Mouse (Mus musculus) heart, adult 2 months (tissue): Measurements from ENCODE around the gene Lmo3. TPM values are rescaled to one million over a fixed set of nuclear protein-coding genes. Genes with fewer than 3 reads are reported as not detected.

ENCODE experiments used
- DNase-seq, 2 experiments: peaks; one replicate each; pipeline ENCODE4 v3.0.0; 2021
- H3K27ac ChIP-seq: fragments of 200-600 bp; 2 replicates; pipeline ENCODE4 v1.8.1; 2022
- H3K27me3 ChIP-seq: fragments of 200-500 bp; 2 replicates; pipeline ENCODE4 v1.6.1; 2012; ENCODE audit warnings: mild to moderate bottlenecking, low read length, inconsistent platforms, mixed read lengths; ENCODE audit not compliant: control insufficient read depth, insufficient read depth
- H3K36me3 ChIP-seq: fragments of 200-500 bp; 2 replicates; pipeline ENCODE4 v1.6.1; 2012; ENCODE audit warnings: low read length, inconsistent platforms; ENCODE audit not compliant: control insufficient read depth, insufficient read depth
- H3K4me1 ChIP-seq: fragments of 200-500 bp; 2 replicates; pipeline ENCODE4 v1.6.1; 2011; ENCODE audit warnings: low read length; ENCODE audit not compliant: control insufficient read depth, insufficient read depth
- H3K4me3 ChIP-seq: fragments of 200-600 bp; 2 replicates; pipeline ENCODE4 v1.8.1; 2022
- H3K79me2 ChIP-seq: fragments of 200-500 bp; replicated peaks from 2 replicates; pipeline ENCODE4 v1.6.1; 2012; ENCODE audit warnings: mild to moderate bottlenecking, inconsistent platforms, low read length, moderate library complexity, mixed read lengths; ENCODE audit not compliant: control insufficient read depth, insufficient read depth
- H3K9ac ChIP-seq: fragments of 200-500 bp; 2 replicates; pipeline ENCODE4 v1.6.1; 2012; ENCODE audit warnings: low read depth, mild to moderate bottlenecking, control low read depth, inconsistent platforms, low read length, mixed read lengths
- CTCF ChIP-seq: fragments of 200-600 bp; IDR thresholded peaks from 2 replicates; pipeline ENCODE4 v1.8.1; 2022; ENCODE audit warnings: antibody characterized with exemption, mild to moderate bottlenecking, moderate library complexity
- EP300 ChIP-seq: fragments of 200-500 bp; IDR thresholded peaks from 2 replicates; pipeline ENCODE4 v1.6.1; 2011; ENCODE audit warnings: low read depth, low read length, control low read depth; ENCODE audit not compliant: insufficient read depth
- POLR2A ChIP-seq: fragments of 200-500 bp; IDR thresholded peaks from 2 replicates; pipeline ENCODE4 v1.6.1; 2011; ENCODE audit warnings: mild to moderate bottlenecking, low read depth, low read length, control low read depth; ENCODE audit not compliant: insufficient read depth
- WGBS: fragments of 180-500 bp; shearing (Covaris S2); methylation state at CpG from one replicate; pipeline ENCODE4 v1.1.7; 2018; 5-methylcytosine and 5-hydroxymethylcytosine counted together
- intact Hi-C: fragments of 180-260 bp; cut with DNase I; formaldehyde crosslinking; loops from one replicate; pipeline ENCODE4 v1.15.1; 2025
- polyA plus RNA-seq: library from polyadenylated mRNA; depleted of rRNA; stranded (reverse); fragments of >200 nt; gene quantifications from 2 replicates; pipeline ENCODE4 v1.2.3, GENCODE M21; 2012
- total RNA-seq, 2 experiments: library from RNA; stranded (reverse); gene quantifications; 2 replicates each; pipeline ENCODE4 v1.2.3; 2021

Lmo3 gene
- total and polyA plus RNA-seq, 3 experiments, result 0.06 TPM; not detected in 2

DNA sequence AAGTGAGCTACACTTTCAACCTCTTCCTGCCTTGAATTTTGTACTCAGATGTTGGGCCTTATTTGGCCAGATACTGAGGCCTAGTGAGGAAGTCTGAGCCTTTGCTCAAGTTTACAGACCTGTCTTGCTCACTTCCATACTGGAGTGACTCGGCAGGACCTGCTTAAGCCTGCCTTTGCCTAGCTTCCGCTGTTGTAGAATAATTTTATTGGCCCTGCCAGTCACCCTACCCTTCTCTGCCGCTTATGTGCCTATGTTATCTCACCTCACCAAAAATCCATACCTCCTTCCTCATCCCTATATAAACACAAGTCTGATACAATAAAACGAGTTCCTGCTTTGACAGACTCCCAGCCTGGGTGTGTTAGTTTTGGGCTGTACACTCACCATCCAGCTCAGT lies 235.2 kb downstream of the Lmo3 start:
- H3K9ac ChIP-seq, result no peak overlapping the region
- H3K36me3 ChIP-seq, result no peaks in the 10 kb centered on the region
- H3K27ac ChIP-seq, result no peak overlapping the region
- no peak overlapping the region for H3K4me3 ChIP-seq
- 71% methylated on average over 4 of the region's 4 CpGs for WGBS
- no peak for DNase-seq
- intact Hi-C loops, result no loop called here
- no peaks in the 10 kb centered on the region for H3K27me3 ChIP-seq
- TF ChIP-seq CTCF (no peak), POLR2A (no peak), EP300 (no peak)
- no peaks in the 10 kb centered on the region for H3K4me1 ChIP-seq
- no peaks in the 10 kb centered on the region for H3K79me2 ChIP-seq

- Histone ChIP-seq H3K27me3 (no peaks in the 10 kb centered on the region), H3K36me3 (no peaks in the 10 kb centered on the region), H3K79me2 (no peaks in the 10 kb centered on the region), H3K4me3 (no peak overlapping the region), H3K9ac (no peak overlapping the region), H3K27ac (no peak overlapping the region), H3K4me1 (no peaks in the 10 kb centered on the region)
- intact Hi-C loops, result no loop called here
- no peak for TF ChIP-seq EP300
- no peak for TF ChIP-seq POLR2A
- no peak for TF ChIP-seq CTCF
- DNase-seq, result no peak
- 71% methylated on average over 4 of the region's 4 CpGs for WGBS
Observed at GRCm38 (mm10) chr6:138335858-138336257, 245.9 kb downstream of the Lmo3 start.

DNA sequence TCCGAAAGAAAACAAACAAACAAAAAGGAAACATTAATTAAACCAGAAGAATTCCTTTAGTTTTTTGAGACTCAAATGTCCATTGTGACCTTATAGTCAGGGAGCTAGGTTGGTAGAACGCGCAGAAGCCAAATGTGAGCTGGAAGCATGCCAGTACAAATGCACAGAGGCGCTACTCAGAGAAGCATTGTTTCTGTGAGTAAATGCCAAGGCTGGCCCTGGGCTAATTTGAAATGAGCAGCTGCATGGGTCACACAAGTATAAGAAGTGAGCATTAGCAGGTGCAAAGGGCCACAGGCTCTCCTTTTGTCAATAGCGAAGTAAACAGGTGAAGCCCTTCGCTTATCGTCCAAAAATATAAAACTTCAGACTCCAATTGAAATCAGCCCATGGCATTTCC lies 247.8 kb downstream of the Lmo3 start:
- Histone ChIP-seq H3K4me3 (no peak overlapping the region), H3K9ac (no peak overlapping the region), H3K79me2 (no peaks in the 10 kb centered on the region), H3K36me3 (no peaks in the 10 kb centered on the region), H3K4me1 (no peaks in the 10 kb centered on the region), H3K27me3 (no peaks in the 10 kb centered on the region), H3K27ac (no peak overlapping the region)
- intact Hi-C loops, result no loop called here
- TF ChIP-seq POLR2A (no peak), EP300 (no peak), CTCF (no peak)
- no peak for DNase-seq
- 55% methylated on average over 7 of the region's 7 CpGs for WGBS

- Histone ChIP-seq H3K79me2 (no peaks in the 10 kb centered on the region), H3K27ac (no peak overlapping the region), H3K4me3 (no peak overlapping the region), H3K27me3 (no peaks in the 10 kb centered on the region), H3K9ac (no peak overlapping the region), H3K36me3 (no peaks in the 10 kb centered on the region), H3K4me1 (no peaks in the 10 kb centered on the region)
- intact Hi-C loops, result no loop called here
- WGBS, result 20% methylated on average over 3 of the region's 3 CpGs
- TF ChIP-seq CTCF (no peak), EP300 (no peak), POLR2A (no peak)
- DNase-seq, result peak in 1 of 2 experiments; percentile 7
Observed at GRCm38 (mm10) chr6:138325744-138326400, 255.9 kb downstream of the Lmo3 start.

DNA sequence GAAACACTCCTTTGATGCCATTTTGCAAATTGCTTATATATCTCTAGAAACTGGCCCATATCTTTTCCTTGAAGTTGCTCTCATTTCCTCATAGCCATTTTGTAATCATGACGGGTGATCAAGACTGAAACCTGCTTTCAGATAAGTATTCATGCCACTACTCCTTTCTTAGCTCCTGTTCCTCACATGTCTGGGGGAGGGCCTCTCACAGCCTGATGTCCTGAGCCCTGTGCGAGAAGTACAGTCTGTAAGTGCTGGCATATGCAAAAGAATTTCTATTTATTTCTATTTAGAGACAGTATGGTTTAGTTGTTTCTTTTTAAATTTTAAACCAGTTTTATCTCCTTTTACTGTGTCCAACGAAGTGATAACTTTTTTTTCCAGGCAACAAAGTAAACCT lies 256.6 kb downstream of the Lmo3 start:
- no peak overlapping the region for H3K27ac ChIP-seq
- H3K4me3 ChIP-seq, result no peak overlapping the region
- H3K4me1 ChIP-seq, result no peaks in the 10 kb centered on the region
- intact Hi-C loops, result no loop called here
- no peak for DNase-seq
- H3K36me3 ChIP-seq, result no peaks in the 10 kb centered on the region
- WGBS, result 42% methylated on average over 3 of the region's 3 CpGs
- no peak for TF ChIP-seq EP300
- TF ChIP-seq CTCF, result no peak
- TF ChIP-seq POLR2A, result no peak
- no peaks in the 10 kb centered on the region for H3K79me2 ChIP-seq
- H3K9ac ChIP-seq, result no peak overlapping the region
- H3K27me3 ChIP-seq, result no peaks in the 10 kb centered on the region

DNA sequence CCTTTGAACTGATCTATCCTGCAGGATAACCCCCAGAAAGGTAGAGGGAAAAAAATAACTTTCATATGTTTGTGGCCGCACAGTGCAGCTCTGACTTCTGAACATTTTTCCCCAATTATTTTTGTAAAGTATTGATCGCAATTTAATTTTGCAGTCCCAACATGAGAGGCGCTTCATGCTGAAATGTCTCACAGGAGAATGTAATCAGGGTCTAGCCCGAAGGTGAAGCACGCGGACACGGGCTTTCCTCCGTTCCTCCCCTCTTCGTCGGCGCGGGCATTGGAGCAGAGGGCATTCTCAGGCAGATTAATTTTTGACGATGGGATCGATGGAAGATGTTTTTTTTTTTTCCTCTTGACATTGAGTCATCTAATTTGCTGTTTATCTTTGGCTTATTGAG lies 258.4 kb downstream of the Lmo3 start:
- Histone ChIP-seq H3K4me1 (no peaks in the 10 kb centered on the region), H3K9ac (no peak overlapping the region), H3K79me2 (no peaks in the 10 kb centered on the region), H3K27me3 (no peaks in the 10 kb centered on the region), H3K27ac (no peak overlapping the region), H3K4me3 (no peak overlapping the region), H3K36me3 (no peaks in the 10 kb centered on the region)
- intact Hi-C loops, result no loop called here
- DNase-seq, result no peak
- TF ChIP-seq CTCF (no peak), POLR2A (no peak), EP300 (no peak)
- WGBS, result 94% methylated on average over 14 of the region's 14 CpGs
